Mouse (Mus musculus) neural tube, embryonic 10.5 days (tissue): ENCODE measurements at regions not wholly inside any gene's neighbourhood (a gene's known extent, or its start where the extent isn't known, plus 50 kb on each side); places are given as distances from the start of the nearest gene placed in this dataset.

Experiments
- DNase-seq: peaks from one replicate; pipeline ENCODE4 v3.0.0-alpha.2; 2017; ENCODE audit warnings: low spot score; ENCODE audit errors: extremely low spot score

GRCm38 (mm10) chr1:185617691-185618090 is 163.0 kb downstream of the Slc30a10 start:
- no peak for DNase-seq

- DNase-seq, result no peak
Observed at GRCm38 (mm10) chr1:185619011-185619410, 164.4 kb downstream of the Slc30a10 start.

GRCm38 (mm10) chr1:185628401-185628800 is 173.8 kb downstream of the Slc30a10 start:
- DNase-seq, result no peak

DNA sequence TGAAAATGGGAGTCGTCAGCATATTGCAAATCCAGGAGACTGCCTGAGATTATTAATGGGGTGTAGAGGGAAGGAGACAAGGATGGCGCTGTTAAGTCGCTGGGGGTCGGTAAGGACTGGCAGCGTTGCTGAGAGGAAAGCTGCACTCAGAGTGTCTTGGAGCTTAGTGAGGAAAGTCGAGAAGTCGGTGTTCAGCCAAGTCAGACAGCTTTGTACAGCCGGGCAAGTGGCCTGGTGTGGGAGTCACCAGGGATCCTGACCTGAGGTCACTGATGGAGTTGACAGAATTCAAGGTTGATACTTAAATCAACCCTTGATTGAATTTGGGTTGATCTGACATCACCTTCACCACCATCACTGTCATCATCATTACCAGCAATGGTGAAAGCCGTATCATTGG is 175.3 kb downstream of the Slc30a10 start:
- no peak for DNase-seq

GRCm38 (mm10) chr1:185638631-185639030 is 184.0 kb downstream of the Slc30a10 start:
- DNase-seq, result no peak

GRCm38 (mm10) chr1:185639486-185639885 is 184.8 kb downstream of the Slc30a10 start:
- no peak for DNase-seq

GRCm38 (mm10) chr1:185644026-185644425 is 189.4 kb downstream of the Slc30a10 start:
- DNase-seq, result no peak

- DNase-seq, result no peak
Observed at GRCm38 (mm10) chr1:185648128-185648527, 193.5 kb downstream of the Slc30a10 start.

GRCm38 (mm10) chr1:185648926-185649325 is 194.3 kb downstream of the Slc30a10 start:
- no peak for DNase-seq

DNA sequence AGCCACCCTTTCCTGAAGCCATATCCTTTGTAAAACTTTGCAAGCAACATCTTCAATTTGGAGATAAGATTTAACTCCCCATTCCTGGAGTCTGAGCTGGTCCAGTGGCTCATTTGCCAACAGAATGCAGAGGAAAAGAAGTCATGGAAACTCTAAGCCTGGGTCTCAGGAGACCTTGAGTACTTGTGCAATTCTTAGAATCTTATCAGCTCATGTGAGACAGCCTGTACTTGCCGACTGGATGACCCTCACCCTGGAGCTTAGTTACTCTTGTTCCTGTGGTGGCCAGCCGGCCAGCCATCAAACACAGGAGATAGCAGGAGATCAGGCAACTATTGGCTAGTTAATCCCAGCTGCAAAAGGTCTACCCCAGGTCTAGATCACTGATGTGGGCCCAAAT is 196.3 kb downstream of the Slc30a10 start:
- no peak for DNase-seq

DNA sequence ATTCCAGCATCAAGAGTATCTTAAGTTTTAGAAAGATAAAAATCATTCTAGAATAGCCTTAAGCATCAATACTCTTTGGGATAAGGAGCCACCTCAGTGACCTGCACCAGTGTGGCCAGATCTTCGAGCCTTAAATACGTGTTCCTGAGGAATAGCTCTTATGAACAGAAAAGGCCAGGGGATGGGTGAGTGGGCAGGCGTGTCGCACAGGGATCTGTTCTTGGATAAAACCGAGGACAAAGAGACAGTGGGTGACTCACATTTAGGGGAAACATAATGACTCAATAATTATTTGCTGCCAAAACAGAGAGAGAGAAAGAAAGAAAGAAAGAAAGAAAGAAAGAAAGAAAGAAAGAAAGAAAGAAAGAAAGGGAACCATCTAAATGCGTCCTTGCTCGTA is 200.4 kb downstream of the Slc30a10 start:
- no peak for DNase-seq

DNA sequence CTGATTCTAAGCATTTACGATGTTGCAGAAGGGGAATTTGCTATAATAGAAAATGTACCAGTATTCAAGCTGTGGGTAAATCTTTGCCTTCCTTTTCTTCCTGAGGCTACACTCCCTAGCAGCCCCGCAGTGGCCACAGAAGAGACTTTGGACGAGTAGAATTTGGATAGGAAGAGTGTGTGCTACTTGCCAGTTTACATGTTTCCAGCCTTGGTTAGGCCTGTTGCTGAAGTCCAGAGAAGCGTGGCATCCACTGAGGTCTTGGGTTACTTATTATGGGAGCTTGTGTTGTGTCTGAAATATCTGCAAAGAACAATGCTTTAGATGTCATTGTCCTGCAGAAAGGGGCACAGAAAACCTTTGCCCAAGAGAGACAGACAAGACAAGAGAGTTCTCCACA is 200.8 kb downstream of the Slc30a10 start:
- DNase-seq, result no peak

GRCm38 (mm10) chr1:185657286-185657685 is 202.6 kb downstream of the Slc30a10 start:
- no peak for DNase-seq

- no peak for DNase-seq
Observed at GRCm38 (mm10) chr1:185659476-185659875, 204.8 kb downstream of the Slc30a10 start.

- no peak for DNase-seq
Observed at GRCm38 (mm10) chr1:185662336-185662735, 207.7 kb downstream of the Slc30a10 start.

- no peak for DNase-seq
Observed at GRCm38 (mm10) chr1:185670029-185670741, 215.5 kb downstream of the Slc30a10 start.

DNA sequence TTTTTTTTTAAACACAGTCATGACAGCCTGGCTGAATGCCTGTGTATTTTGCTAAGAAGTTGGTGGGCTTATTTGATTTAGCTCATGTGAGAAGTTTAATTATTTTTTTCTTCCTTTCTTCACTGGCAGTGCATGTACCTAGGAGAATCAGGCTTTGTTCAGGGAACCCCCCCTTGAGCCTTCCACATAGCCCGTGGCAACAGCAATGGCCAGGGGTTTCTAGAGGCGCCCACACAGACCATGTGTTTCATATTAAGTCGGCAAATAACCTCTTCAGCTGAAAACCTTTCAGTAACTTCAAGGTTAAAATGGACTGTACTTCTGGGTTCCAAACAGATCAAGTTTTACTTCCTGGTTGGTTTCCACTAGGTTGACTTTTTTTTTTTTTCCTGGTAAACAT is 218.3 kb downstream of the Slc30a10 start:
- no peak for DNase-seq

DNA sequence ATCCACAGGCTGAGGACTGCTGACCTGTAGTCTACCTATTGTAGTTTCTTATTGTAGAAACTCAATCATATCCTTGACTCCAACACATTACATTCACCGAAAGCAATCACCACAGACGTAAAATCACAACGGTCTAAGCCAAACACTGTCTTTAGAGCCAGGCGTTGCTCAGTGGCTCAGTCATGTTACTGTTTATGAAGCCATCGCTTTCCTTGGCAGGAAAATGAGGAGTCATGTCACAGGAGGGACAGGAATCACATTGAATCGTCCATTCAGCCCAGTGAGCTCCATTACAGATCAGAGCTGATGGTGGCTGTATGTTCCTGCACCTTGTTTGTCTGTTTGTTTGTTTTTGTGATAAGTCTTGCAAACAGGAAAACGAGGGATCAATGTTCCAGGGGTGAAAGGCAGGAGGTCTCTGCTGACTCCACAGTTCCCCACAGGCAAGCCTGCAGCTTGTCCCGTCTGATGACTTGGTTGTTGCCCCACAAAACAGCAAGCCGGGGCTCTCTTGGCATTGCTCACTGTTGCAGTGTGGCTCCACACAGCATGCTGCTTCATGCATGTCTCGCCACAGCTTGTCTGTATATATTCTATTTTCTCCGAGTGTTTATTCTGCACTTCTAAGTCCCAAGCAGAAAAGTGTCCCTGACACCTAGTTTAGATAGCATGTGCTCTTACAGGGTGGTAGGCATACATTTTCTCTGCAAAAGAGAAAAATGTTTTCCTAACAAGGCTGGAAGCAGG is 221.2 kb downstream of the Slc30a10 start:
- DNase-seq, result no peak

DNA sequence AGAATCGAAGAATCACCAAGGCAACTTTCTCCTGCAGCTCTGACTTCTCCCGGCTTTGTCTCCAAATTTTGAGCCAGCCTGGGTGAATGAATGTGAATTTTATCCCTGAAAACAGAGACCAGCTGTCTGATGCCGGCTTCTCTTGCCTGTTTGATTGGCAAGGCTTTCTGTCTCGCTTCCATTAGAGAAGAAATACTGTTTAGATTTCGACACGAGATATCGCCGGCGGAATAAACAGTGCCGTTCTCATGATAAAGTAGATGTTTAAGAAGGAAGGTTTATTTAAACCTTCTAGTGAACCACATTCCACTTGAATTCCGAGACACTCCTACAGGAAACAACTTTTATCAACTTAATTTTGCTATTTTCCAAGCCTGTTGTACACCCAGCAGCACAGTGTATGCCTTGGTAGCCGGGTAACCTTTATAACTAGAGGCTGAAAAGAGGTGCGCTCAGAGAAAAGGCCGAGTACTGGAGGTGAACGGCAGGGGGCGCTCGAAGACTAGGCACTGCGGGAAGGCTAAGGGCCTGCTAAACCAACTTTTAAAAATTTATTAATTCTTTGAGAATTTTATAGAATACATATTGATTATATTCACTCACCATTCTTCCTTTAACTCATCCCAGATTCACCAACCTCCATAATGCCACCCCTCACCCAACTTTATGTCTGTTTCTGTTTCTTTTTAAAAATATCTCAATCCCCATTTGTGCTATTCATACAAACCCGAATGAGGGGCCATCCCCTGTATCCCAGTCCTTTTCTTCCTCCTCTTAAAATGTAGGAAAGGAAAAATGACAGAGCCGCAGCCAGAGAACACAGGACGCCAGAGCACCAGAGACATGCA is 227.2 kb downstream of the Slc30a10 start:
- peak; percentile 82 for DNase-seq

- DNase-seq, result peak; percentile 23
Observed at GRCm38 (mm10) chr1:185682458-185682750, 227.8 kb downstream of the Slc30a10 start.

GRCm38 (mm10) chr1:185684638-185685037 is 230.0 kb downstream of the Slc30a10 start:
- DNase-seq, result peak; percentile 31

- DNase-seq, result no peak
Observed at GRCm38 (mm10) chr1:185688506-185688905, 233.9 kb downstream of the Slc30a10 start.
